Mouse (Mus musculus) megakaryocyte, embryonic 14.5 days (primary cell): ENCODE results near the gene Styx.

ENCODE experiments used
- FLI1 ChIP-seq: IDR thresholded peaks from 2 replicates; pipeline ENCODE4 v1.6.1; 2012; ENCODE audit warnings: low read length, inconsistent platforms, mixed read lengths
- GATA1 ChIP-seq: IDR thresholded peaks from 3 replicates; pipeline ENCODE4 v1.6.1; 2012; ENCODE audit warnings: mixed read lengths, low read length, inconsistent platforms, borderline replicate concordance

DNA sequence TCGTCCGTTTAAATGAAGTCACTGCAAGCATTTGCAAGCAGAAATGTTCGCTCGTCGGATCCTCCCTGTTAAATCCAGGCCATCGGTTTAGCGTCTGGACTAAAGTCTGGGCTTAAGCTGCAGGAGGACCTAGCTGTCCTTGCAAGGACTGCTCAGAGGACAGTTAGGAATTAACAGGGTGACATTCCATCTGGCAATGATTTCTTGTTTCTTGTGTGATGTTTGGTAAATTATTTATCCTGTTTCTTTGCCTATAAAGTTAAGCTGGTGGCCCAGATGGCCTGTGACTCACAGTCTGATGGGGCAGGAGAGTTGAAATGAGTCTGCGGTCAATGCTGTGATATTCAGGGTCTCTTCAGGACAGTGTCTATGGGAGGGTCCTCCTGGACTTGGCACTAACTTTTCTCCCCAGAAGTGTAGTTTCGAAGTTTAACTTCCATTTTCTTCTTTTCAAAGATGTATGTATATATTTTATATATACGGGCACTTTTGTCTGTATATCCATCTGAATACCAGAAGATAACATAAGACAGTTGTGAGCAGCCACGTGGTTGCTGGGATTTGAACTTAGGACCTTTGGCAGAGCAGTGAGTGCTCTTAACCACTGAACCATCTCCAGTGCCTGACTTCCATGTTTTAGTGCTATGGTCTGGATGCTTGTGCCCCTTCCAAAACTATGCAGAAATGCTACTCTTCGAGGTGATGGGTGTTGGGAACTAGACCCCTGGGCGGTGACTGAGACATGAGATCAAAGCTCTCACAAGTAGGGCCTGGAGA lies 79.4 kb downstream of the Styx start:
- TF ChIP-seq GATA1 (no peak), FLI1 (no peak)
